Mouse (Mus musculus): ENCODE measurements around the gene Irs2. TPM values are rescaled to one million over a fixed set of nuclear protein-coding genes. Genes with fewer than 3 reads are reported as not detected.

Irs2 gene
- 222 TPM for total RNA-seq (2023)

DNA sequence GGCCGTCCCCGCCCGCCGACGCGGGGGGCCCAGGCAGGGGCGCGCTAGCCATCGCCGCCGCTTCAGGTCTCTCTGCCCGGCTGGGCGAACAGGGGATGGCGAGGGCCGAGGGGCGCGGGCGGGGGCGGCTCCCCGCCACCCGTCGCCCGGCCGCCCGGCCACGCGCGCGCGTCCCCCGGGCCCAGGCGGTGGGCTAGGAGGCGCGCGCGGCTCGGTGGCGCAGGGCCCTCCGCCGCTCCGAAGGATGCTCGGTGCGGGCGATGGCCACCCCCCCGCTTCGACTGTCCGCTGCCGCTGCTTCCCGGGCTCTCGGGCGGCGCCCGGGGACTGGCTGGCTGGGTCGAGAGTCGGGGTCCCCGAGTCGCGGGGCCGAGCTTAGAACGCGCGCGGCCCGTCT, at the start of gene Irs2:
Gene Irs2, minus strand, starts transcription at position 80 of the 397 bp plus-strand sequence.

Measured in CD4-positive naive resting alpha-beta T cell, adult 76 days (primary cell).